Mouse (Mus musculus) adrenal gland, adult 2 months (tissue): Measurements from ENCODE around the gene Myrfl. TPM values are rescaled to one million over a fixed set of nuclear protein-coding genes. Genes with fewer than 3 reads are reported as not detected.

Experiments used
- DNase-seq: peaks from one replicate; pipeline ENCODE4 v3.0.0; 2021
- polyA plus RNA-seq: library from polyadenylated mRNA; depleted of rRNA; stranded (reverse); fragments of >200 nt; gene quantifications from 2 replicates; pipeline ENCODE4 v1.2.3, GENCODE M21; 2012
- total RNA-seq, 2 experiments: library from RNA; stranded (reverse); gene quantifications; 2 replicates each; pipeline ENCODE4 v1.2.3; 2021

The Myrfl gene
- total and polyA plus RNA-seq, 3 experiments: 0.12 to 0.21 TPM; not detected in 1

DNA sequence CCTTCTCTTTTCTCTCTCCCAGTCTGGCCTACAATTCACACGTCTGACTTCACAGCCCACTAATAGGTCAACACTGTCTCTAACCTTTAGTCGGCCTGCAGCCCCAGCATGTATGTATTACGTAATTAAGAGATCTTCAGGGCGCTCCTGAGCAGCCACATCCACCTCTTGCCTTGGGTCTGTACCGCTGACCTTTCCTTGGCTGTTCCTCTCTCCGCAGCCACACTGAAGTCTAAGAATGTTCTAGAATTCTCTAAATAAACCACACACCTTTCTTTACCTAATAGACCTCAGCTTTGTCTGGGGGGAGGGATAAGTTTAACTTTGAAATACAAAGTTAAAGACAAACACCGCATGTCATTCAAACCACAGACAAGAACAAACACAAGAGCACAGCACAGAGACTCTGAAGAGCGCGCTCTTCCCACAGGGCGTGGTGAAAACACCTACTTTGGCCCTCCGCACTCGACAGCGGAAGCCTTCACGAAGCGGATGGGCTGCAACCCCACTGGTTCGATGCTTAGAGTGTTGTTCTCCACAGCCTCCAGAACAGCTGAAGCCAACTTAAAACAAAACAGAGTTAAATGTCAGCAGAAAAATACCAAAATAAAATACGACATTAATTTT, 17.0 kb upstream of the Myrfl start:
- DNase-seq: no peak

DNA sequence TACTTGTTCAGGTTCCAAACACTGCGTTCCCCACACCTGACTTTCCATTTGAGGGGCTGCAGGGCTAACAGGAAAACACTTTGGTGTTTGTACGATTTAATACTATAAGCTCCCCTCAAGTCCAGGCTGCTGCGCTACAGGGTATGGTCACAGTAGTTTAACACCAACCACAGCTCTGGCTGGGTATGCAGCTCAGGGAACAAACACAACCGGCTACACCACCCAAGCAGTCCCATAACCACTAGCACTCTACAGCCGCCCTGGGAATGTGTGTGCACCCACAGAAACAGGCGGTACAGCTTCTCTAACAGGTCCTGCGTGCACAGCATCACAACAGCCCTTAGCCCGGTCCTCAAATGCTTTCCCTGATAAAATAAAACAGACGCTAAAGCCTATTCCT, 16.1 kb upstream of the Myrfl start:
- DNase-seq: no peak

DNA sequence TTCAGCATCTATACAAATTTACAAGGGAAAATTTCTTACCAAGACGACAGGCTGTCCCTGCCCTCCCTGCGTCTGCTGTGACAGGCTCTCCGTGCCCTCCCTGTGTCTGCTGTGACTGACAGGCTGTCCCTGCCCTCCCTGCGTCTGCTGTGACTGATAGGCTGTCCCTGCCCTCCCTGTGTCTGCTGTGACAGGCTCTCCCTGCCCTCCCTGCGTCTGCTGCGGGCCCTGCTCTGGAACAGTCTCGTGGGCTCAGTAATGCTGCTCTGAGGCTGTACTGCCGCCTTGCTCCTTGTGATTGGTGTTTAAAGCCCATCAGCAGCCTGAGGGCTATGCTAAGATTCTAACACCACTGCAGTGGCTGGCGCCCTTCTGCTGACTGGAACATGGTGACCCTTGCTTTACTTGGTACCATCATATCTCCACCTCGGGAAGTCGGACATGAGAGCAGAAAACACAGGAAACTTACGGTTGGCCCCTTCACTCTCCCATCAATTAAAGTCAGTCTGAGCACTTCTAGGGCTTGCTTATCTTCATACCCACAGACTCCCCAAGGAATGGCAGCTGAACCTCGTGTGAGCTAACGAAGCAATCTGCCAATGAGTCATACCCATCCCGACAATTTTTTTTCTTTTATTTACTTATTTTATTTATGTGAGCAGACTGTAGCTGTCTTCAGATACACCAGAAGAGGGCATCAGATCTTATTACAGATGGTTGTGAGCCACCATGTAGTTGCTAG, 12.4 kb upstream of the Myrfl start:
- no peak for DNase-seq

- no peak for DNase-seq
Measured at GRCm38 (mm10) chr10:116906794-116907193, 10.1 kb upstream of the Myrfl start.

DNA sequence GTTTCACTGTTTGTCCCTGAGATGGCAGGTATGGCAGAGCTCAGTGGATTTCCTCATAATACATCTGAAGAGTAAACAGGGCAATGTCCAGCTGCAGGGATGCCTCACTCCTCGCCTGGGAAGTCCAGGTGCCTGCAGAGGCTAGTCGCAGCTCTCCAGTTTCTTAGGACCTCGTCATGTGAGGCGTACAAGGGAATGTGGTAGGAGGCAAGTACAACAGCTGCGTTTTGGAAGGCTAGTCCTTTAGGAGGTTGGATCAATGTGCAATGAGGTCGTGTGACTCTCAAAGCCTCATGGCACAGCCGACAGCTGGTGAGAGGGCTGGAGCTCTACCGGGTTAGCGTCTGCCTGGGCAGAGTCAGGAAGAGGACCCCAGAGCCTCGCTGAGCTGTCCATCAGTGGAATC, 7.8 kb upstream of the Myrfl start:
- DNase-seq: no peak

GRCm38 (mm10) chr10:116895108-116895833, 1.4 kb downstream of the Myrfl start:
- DNase-seq: no peak

DNA sequence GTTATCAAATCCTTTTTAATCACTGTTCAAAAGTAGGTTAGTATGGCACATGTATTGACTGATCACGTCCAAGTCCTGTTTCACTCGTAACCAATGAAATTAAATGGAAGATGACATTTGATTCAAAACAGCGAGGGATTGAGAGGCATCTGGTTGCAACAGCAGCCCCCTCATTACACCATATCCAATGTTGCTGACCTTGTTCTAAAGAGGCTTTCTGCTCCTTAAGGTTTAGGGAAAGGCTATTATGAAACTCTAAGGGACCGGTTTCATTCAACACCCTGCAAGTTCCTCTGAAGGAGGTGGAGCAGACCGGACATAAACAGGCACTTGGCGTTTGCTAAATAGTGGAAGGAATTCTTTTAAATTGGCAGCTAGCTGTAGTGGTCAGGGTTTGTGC, 2.2 kb downstream of the Myrfl start:
- DNase-seq: no peak

GRCm38 (mm10) chr10:116893753-116894152, 3.0 kb downstream of the Myrfl start:
- peak; percentile 30 for DNase-seq

- DNase-seq: no peak
Measured at GRCm38 (mm10) chr10:116890587-116890986, 6.1 kb downstream of the Myrfl start.

DNA sequence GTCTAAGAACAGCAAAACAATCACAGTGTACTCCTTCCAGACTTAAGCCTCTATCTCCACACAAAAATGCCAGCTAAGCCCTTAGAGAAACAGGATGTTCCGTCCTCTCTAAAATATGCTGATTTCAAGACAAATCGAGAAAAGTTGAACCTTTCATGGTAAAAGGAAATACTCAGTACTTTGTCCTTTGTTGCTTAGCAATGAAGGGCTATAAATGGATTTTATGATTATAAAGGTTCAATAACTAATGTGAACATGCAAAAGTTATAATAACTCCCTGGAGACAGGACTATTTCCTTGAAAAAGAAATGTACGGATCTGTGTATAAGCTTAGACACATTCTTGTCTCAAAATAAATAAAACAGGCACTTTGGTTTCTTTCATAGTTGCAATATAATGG, 12.2 kb downstream of the Myrfl start:
- DNase-seq: no peak

DNA sequence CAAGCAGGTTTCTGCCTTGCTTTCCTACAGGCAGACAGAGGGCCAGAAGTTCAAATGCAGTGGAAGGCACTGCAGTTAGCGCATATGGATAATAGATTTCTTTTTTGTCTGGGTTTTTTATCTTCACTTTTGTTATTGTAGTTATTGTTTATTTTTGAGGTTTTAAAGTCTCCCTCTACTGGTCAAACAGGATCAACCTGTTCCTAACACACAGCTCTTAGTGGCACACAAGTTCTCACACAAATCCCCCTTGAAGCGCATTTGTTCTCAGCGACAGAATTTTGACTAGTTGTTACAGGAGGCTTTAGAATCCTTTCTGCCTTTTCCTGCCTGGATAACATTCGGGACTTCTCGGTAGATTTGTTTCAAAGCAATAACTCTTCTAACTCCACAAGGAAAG, 13.2 kb downstream of the Myrfl start:
- no peak for DNase-seq

DNA sequence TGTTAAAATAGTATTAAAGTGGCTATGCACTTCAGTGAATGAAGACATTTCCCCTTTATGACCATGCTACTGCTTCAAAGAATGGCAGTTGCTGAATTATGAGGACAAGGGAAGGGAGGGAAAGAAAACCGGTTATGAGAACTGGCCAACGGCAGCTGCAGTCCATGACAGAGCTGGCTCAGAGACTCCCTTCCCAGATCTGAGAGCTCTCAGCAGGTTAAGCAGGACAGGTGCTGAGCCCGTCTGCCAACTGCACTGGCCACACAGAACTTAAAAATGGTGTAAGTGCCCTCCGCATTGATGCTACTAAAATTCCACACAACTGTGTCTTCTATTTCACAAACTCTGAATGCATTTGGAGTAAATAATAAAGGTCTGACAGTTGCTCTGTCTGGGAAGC, 19.3 kb downstream of the Myrfl start:
- no peak for DNase-seq

GRCm38 (mm10) chr10:116874490-116874889, 22.2 kb downstream of the Myrfl start:
- no peak for DNase-seq

DNA sequence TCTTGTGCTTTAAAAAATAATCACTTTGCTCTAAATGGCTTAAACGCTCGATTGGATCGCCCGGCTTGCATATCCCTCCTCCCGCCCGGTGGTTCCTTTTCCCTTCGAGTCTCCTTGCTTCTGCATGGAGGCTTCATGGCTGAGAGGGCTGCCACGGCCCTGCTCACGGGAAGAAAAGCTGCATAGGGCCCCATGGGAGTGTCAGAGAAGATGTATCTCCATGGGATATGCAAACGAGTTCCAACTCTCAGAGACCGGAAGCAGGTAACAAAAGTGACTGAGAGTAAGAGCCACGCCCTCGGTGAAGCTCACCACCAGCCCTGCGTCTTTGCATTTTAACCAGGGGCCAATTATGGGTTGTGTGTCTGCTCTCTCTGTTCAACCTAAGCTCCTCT, 24.7 kb downstream of the Myrfl start:
- DNase-seq: no peak

DNA sequence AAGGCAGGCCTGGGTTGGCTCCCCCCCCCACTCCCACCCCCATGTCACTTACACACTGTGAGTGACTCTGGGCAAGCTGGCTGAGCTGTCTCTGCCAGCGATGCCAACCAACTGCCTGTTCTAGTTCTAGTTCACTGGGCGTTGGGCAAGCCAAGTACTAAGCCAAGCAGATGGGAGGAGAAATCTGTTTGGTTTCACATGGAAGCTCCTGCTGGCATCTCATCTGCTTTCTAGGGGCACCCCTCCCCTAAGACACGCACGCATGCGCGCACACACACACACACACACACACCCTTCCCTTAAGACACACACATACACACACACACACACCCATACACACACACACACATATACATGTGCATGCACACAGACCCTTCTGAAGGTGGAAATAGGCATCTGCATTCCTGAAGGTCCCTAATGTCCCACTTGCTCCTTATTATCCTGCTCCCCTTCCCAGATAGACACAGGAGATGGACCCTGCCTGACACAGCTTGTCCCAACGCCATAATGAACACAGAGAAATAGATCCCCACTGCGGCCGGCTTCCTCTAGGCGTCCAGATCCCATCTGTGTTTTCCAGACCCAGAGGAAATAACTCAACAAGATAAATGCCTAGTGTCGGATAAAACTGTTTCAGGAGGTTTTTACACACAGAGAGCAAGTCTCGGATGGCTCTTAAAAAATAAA, 25.2 kb downstream of the Myrfl start:
- no peak for DNase-seq

GRCm38 (mm10) chr10:116870819-116871218, 25.9 kb downstream of the Myrfl start:
- no peak for DNase-seq

- no peak for DNase-seq
Measured at GRCm38 (mm10) chr10:116853159-116853845, 43.4 kb downstream of the Myrfl start.

DNA sequence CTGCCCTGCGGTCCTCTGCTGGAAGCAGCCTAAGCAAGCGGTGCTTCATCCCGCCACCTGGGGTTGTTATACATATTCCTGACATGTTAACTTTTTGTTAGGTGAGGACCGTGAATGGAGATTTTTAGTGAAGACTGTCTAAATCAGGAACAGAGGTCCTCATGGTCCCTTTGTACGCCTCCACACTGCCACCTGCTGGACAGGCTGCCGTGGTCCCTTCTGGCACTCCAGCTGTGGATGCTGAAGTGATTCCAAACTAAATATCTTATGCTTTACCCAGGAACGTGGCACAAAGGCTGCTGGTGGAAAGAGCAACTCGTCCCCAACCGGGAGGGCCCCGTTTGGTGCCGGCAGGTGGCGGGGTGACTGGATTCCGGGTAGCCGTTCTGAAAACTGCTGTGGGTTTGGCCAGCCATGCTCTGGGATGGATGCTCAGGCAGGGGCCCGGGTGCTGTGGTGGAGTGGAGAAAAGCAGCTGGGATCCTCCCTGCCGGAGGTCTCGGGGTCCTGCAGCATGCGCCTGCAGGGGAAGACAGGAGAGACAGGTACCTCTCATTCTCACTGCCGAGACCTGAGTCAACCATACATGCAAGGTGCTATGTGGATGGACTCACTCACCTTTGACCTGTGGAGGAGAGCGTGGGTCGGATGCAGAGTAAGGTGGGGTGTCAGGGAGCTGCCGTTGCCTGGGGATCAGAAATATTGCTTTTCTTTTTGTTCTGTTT, 47.8 kb downstream of the Myrfl start:
- peak; percentile 77 for DNase-seq

DNA sequence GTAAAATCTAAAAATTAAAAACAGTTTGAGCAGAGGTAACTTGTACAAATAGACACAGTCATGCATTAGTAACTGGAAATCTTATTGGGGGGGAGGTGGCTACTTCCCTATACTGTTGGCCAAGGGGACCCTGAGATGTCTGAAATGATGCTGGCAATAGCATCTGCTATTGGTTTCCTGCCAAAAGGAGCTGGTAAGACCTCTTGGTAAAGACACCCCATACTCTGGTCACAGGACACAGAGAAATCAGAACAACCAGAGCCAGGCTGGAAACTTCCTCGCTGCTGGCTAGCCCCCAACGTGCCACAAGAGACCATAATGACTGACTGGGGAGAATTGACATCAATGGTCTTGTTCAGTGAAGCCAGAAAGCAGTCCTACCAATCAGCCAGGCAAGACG, 55.2 kb downstream of the Myrfl start:
- DNase-seq: no peak

DNA sequence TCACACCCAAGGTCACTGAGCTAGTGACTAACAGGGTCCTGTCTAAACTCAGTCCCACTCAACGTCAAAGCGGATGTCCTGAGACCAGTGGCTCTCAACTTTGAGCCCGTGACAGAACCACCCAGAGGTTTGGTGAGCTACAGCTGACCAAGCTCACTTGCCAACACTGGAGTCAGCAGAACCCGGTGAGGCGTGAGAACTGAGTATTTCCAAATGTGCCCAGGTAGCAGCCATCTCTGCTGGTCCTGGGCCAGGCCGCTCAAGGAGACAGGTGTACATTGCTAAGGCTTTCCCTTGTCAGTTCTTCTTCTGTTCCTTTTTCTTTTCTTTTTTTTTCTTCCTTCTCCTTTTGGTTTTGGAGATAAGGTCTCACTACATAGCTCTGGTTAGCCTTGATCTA, 66.0 kb downstream of the Myrfl start:
- DNase-seq: no peak

GRCm38 (mm10) chr10:116828099-116828498, 68.6 kb downstream of the Myrfl start:
- no peak for DNase-seq
